Mouse (Mus musculus): ENCODE measurements around the gene Dhcr24. TPM values are rescaled to one million over a fixed set of nuclear protein-coding genes. Genes with fewer than 3 reads are reported as not detected.

The Dhcr24 gene
- 100 to 1,000 TPM in 1 of 2 experiments, 10 to 100 TPM in 1; 44.3 to 281 TPM for total RNA-seq (2021)
- long read RNA-seq, experiment 1, full-length matches to known transcripts: 25 of 31 reads
- long read RNA-seq, experiment 1, partial matches to known transcripts: 1 of 31 reads
- long read RNA-seq, experiment 1, other reads (novel, unspliced or antisense): 5 of 31 reads
- long read RNA-seq, experiment 2, full-length matches to known transcripts: 81 of 169 reads
- long read RNA-seq, experiment 2, partial matches to known transcripts: 5 of 169 reads
- long read RNA-seq, experiment 2, other reads (novel, unspliced or antisense): 83 of 169 reads

DNA sequence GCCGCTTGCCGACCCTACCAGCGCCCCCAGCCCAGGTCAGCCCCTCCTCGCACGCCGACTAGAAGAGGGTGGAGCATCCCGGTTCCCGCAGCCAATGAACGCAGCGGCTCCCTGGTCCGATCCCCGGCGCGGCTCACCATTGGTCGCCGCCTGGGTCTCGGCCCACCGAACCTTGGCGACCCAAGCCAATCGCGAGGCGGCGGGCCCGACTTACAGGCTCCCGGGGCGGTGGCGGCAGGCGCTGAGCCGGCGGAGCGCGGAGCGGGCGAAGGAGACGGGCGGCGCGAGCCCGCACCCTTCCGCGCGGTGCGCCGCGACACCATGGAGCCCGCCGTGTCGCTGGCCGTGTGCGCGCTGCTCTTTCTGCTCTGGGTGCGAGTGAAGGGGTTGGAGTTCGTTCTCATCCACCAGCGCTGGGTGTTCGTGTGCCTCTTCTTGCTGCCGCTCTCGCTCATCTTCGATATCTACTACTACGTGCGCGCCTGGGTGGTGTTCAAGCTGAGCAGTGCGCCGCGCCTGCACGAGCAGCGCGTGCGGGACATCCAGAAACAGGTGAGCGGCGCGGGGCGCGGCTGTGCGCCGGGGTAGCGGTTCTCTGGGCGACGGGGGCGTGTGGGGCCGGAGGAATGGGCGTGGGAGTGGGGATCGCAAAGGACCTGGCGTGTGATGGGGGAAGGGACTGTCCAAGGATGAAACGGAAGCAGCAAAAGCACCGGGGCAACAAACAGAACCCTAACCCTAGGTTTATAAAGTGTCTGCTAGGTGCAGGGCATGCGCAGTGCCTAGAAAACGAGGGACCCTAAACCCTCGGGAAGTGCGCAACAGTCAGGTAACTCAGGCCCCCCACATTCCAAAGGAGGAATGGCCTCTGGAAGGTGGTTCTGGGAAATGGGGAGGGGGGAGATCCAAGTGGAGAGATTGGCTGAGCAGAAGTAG, at the start of gene Dhcr24:
Gene Dhcr24 (plus strand): TSS at position 193 of the 936 bp plus-strand sequence.
- DNase-seq (ENCODE audit: low spot score in 2 of 2): peak; percentile 91 to 92

DNA sequence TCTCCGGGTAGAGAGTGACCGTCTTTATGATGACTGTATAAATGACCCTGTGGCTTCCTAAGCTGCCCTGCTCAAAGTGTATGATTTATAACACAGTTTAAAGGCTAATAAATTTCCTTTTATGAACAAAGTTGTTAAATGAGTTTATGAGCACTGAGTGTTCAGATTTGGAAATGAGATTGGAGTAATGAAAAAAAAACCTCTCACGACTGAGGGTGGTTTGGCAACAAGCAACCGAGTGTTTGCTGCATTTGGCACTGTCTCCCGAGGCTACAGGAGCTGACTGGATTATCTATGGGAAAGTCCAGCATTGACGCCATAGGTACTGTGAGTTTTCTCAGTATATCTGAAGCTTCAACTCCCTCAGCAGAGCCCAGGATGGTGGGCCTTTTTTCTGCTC, 46.2 kb upstream of the Dhcr24 start:
- DNase-seq (ENCODE audit: low spot score in 2 of 2): no peak

DNA sequence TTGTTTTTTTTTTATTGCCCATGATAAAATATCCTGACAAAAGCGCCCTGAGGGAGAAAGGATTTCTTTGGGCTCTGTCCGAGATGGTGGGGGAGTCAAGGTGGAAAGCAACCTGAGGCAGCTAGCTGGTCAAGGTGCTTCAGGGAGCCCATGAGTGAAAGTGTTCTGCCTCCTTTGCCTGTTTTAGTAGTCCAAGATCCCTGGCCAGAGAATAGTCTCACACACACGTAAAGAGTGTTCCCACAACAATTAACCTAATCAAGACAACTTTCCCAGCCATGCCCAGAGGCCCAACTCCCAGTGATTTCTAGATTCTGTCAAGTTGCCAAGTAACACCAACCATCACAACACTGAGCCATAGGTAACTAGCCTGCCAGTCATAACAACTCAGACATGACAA, 38.3 kb upstream of the Dhcr24 start:
- no peak for DNase-seq (ENCODE audit: low spot score in 2 of 2)

DNA sequence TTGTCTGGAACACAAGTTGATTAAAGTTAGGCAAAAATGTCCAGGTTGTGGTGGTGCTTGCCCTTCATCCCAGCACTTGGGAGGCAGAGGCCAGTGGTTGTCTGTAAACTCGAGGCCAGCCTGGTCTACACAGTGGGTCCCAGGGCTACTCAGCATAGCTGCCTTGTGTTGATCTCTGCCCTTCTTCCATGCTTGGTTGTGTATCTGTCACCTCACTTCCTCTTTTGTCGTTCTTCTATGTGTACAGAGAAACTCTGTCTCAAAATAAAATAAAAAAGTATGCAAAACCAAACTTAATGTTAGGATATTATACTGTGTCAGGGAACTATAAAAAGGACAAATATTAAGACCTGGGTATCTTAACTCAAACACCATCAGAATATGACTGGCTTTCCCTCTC, 36.7 kb upstream of the Dhcr24 start:
- DNase-seq (ENCODE audit: low spot score in 2 of 2): no peak

DNA sequence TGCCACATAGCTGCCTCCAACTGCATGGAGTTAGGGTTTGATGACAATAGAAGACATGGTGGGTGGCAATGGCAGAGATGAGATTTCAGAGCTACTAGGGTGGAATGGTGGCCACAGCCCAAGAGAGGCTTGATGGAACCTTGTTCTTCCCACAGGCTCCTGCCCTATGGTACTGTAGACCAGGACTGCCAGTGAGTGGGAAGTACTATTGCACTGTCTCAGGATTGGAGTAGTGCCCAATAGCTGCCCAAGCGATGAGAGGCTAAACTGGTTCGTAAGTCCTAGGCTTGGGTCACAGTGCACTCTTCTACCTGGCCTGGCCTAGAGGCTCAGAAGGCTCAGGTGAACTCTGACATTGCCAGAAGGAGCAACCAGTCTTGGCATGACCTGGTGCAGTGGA, 35.8 kb upstream of the Dhcr24 start:
- DNase-seq (ENCODE audit: low spot score in 2 of 2): no peak

DNA sequence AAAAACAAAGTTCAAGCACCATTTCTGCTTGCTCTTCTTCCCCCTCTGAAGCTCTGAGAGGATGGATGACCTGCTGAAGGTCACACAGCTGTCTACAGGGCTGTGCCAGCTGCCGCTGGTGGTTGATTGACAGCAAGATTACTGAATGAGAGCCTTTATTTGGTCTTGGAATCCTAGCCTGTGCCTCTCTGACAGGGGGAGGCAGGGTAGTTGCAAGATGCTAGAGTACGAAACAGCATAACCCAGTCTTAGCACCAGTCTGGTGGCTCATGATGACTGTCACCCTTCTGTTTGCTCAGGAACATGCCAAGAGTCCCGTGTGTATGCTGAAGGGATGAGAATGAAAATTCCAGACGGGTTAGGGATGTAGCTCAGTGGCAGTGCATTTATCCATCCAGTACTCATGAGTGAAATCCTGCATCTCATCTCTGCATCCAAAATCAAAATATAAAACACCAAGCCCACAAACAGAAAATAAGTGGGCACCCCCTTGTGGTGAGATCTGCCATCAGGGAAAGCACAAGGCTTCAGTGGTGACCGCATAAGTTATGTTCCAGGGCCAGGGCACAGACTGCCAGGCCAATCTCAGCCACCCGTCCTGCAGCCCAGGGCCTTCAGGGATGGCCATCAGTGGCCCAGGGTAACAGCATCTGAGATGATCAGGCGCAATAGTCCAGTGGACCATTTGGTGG, 32.8 kb upstream of the Dhcr24 start:
- no peak for DNase-seq (ENCODE audit: low spot score in 2 of 2)

DNA sequence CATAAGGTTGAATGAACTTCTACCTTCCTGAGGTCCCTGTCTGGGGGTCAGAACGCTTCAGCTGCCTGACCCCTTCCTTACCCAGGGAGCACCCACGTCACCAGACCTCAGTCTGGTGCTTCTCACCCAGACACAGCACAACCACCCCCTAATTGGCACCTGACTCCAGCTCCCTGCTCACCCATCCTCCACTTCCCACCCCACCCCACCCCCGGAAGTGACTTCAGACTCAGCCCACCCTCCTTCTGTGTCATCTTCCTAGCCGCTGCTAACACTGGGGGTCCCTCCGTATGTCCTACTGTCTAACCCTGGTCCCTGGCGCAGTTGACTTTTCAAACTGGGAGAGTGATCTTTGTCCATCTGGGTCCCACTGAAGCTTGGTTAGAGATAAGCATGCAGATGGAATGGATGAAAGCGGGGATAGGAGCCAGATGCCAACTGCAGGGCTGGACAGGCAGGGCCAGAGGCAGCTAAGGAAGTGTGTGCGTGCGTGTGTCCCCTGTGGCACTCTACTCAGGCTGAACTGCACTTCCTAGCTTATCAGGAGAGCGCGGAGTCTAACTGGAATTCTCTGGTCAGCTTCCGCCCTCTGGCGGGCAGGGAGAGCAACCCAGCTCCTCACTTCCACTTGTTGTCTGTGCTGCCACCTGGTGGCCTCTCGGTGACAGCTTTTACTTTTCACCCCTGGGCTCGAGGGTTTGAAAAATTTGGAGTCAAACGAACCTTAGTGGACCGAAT, 31.3 kb upstream of the Dhcr24 start:
- peak; percentile 89 to 92 for DNase-seq (ENCODE audit: low spot score in 2 of 2)

DNA sequence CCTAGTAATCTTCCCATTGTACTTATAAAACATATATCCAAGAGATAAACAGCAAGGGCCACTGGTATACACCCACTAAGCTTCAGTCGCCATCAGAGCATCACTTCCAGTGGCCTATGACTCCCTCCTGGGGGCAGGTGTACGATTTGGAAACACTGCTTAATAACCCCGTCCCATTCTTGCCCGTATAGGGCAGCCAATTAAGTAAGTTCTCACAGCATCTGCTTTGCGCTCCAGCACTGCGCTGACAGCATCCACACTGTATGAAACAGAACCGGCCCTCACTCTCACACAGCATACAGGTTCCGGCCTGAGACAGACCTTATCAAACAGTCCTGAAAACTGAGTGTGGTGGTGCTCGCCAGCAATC, 30.7 kb upstream of the Dhcr24 start:
- no peak for DNase-seq (ENCODE audit: low spot score in 2 of 2)

DNA sequence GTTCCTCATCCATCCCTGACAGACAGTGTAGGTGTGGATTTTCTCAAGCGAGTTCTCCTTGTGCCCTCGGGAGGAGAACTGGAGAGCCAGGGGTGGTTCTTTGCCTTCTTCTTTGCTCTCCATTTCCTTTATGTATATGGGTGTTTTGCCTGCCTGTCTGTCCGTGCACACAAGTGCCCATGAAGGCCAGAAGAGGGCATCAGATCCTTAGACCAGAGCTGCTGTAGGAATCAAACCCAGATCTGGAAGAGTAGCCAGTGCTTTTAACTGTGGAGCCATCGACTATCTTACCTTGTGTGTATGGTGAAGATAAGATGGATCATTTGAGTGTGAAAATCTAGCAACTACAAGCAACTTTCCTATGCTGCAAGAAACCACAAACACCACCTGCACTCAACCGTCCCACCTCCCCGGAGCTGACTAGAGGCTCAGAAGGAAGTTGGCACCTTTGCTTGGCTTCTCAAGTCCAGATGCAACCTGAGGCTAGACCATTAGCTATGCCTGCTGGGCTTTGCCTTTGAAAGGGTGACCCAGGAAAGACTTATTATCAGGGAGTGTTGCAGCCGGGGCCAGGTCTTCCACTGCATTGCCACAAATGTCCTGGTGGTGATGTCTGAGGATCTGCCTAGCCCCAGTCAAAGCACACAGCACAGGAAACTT, 27.3 kb upstream of the Dhcr24 start:
- DNase-seq (ENCODE audit: low spot score in 2 of 2): no peak

DNA sequence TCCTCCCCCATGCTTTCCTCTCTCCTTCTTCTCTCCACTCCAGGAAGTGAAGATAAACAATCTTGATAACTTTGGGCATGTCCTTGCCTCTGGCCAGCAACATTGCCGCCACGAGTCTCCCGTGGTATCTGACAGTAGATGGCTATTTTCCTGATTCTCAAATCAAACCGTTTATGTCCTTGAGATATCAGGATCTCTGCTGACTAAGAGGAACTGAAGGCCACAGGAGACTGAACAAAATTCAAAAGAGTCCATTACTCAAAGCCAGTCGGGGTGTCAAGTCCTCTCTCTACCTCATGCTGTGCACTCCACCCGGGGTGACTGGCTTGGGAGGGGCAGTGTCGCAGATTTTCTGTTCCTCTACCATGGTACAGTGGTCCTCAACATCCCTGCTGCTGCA, 26.6 kb upstream of the Dhcr24 start:
- no peak for DNase-seq (ENCODE audit: low spot score in 2 of 2)

DNA sequence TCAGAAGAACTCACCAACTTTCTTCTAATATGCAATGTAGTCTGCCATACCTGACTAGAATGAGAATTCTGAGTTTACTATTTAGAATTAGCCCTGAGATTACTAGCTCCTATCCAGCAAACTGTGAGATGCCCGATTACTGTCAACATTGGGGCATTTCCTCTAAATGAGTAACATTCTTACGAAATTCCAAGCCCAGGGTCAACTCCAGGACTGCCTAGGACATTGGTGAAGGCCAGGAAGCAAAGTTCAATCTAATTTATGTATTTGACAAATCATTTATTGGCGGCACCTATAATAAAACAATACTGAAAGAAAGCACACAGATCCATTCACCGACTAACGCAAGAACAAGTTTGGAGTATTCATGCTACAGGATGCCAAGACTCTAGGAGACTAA, 21.1 kb upstream of the Dhcr24 start:
- DNase-seq (ENCODE audit: low spot score in 2 of 2): no peak

DNA sequence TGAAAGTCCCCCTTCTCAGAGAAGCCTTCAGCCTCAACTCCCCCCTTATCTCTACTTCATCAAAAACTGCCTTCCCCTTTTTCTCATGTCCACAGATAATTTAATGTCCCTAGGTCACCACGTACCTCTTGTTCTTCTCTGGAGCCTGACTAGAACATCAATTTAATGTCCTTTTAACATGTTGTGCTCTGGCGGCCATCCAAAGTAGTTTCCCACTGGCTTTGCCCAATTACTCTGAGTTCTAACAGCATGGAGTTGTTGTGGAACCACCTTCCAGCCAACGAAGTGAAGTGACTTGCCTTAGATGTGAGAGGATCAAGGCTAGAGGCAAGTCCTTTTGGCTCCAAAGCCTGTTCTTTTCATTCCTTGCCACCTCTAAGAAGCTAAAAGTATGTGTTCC, 19.3 kb upstream of the Dhcr24 start:
- DNase-seq (ENCODE audit: low spot score in 2 of 2): no peak

DNA sequence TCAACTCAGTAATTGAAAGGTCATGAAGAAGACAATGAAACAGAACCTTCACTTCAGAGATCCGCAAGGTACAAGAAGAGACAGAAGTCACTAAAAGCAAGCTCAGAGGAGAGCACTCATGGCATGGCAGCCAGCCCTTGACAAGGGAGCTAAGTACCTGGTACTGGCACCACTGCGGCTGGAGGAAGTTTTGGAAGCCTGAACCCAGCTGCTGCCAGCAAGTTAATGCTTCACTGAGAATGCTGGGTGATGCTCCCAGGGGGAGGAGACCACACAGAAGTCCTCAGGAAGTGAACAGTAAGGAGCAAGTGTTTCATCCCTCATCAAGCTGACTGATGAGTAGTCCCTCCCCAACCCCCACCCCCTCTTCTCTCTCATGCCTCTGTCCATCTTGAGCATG, 18.6 kb upstream of the Dhcr24 start:
- DNase-seq (ENCODE audit: low spot score in 2 of 2): no peak

DNA sequence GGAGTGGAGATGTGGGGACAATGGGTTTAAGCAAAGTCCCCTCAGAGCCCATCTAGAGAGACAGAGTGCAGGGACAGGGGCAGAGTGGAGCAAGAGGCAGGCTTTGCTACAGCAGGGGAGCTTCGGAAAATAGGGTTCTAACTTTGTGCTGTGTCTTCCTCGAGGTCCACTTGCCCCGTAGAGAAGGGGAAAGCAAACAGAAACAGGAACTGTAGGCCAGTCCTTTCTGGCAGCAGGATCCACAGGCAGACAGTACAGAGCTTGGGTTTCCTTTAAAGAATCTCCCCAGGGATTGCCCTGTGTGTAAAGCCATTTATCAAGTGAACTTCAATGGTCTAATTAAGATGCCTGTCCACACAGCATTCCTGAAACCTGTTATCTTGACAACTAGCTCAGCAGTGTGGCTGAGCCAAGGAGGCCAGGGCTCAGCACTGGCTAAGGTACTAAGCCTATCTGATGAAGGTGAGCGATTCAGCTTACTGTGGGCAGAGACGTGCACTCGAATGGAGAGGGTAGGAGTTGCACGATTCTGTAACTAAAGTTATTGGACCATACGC, 14.9 kb upstream of the Dhcr24 start:
- no peak for DNase-seq (ENCODE audit: low spot score in 2 of 2)

DNA sequence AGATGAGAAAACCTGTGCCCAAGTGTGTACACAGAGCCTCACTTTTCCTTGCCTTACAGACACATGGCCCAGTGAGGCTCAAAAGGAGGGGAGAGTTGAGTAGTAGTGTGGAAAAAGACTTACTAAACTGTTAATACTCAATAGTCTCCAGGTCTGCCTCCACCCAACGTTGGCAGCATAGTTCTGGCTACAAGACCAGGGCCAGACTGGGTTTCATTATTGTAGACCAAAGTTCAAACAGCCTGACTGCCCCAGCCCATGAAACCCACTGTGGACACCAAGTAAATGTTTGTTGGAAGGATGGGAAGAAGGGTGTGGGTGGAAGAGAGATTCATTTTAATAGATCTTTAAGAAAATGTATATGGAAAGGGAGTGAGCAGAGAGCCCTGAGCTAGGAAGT, 13.9 kb upstream of the Dhcr24 start:
- DNase-seq (ENCODE audit: low spot score in 2 of 2): no peak

DNA sequence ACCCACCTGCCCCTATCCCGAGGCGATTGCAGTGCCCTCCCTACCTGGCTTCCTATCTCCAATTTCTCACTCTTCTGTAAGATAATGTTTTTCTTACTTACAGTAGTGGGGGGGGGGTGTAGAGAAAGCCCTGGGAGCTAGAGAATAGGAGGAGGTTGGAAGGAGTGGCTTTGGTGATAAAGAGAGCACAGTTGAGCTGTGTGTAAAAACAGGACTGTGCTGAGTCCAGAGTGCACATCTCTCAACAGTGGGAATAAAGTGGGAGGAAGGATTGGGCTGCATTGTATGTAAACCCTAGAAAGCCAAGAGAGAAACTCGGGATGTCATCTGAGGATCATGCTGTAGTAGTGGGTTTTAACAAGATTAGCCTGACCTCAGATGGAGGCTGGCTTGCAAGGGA, 12.7 kb upstream of the Dhcr24 start:
- no peak for DNase-seq (ENCODE audit: low spot score in 2 of 2)

DNA sequence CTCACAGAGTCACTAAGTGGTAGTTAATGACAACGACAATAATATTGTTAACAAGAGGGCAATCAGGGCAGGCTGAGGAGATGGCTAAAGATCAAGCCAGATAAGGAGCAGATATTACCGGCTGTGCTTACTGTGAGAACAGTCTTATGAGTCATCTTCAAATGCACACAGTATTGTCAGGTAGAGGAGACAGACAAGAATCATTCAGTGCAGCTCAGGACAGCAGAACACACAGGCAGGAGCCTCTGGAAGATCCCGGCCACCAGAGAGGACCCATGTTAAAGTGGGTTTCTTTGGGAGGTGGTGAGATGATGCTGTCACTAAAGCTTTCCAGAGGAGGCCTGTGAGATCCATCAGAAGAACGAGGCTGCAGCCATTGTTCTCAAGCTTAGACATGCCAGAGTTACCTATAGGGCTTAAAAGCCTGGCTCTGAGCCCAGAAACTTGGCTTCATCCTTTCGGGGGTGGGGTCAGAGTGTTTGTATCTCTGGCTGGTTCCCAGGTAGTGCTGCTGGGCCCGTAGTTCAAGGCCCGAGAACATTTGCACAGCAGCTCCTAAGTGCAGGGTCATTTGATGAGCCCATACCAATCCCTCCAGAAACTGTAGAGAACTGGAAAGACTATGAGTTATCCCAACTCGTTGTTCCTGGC, 10.2 kb upstream of the Dhcr24 start:
- no peak for DNase-seq (ENCODE audit: low spot score in 2 of 2)

DNA sequence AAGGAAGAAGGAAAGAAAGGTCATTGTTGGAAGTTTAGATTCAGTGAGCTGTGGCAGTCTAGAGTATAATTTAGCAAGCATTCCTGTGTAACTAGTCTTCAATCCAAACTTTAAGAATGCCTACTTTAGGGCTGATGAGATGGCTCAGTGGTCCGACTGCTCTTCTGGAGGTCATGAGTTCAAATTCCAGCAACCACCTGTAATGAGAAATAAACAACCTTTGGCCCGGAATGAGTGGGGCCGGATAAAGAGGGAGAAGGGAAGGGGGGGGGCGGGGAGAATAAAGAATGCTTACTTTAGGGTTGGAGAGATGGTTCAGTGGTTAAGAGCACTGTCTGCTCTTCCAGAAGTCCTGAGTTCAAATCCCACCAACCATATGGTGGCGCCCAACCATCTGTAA, 3.6 kb upstream of the Dhcr24 start:
- DNase-seq (ENCODE audit: low spot score in 2 of 2): no peak

DNA sequence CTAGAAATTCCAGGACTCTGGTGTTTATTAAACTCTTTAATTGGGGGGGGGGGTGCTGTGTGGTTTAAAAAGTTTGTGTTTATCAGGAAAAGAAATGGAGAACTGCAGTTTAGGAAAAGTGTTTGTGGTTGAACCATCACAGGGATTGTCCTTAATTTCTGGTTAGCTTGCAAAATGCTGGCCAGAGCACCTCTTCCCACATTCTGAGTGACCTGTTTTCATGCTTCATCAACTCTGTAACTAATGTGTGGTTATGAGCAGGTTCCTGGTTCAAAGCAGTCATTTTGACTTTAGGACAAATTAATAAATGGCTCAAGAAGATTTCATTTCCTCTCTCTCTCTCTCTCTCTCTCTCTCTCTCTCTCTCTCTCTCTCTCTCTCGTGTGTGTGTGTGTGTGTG, 2.9 kb upstream of the Dhcr24 start:
- DNase-seq (ENCODE audit: low spot score in 2 of 2): no peak
